Mouse (Mus musculus) forebrain, postnatal 0 days (tissue): ENCODE results near the gene Crybb2. TPM values are rescaled to one million over a fixed set of nuclear protein-coding genes. Genes with fewer than 3 reads are reported as not detected.

Source experiments
- ATAC-seq: fragments of 200-750 bp; cut with Nextera tagmentation; 2 replicates; pipeline ENCODE4 v1.8.0; 2017; ENCODE audit warnings: mild to moderate bottlenecking, moderate library complexity
- DNase-seq: peaks from one replicate; pipeline ENCODE4 v3.0.0-alpha.2; 2015
- H3K27ac ChIP-seq: fragments of 300-500 bp; sonication (generic); 2 replicates; pipeline ENCODE4 v1.5.1; 2014; ENCODE audit warnings: low read depth, mild to moderate bottlenecking, antibody characterized with exemption, low read length, moderate library complexity, mixed read lengths
- H3K27me3 ChIP-seq: fragments of 300-500 bp; sonication (generic); 2 replicates; pipeline ENCODE4 v1.6.1; 2014; ENCODE audit warnings: mild to moderate bottlenecking, low read length, mixed read lengths; ENCODE audit not compliant: insufficient read depth
- H3K36me3 ChIP-seq: fragments of 300-500 bp; sonication (generic); 2 replicates; pipeline ENCODE4 v1.6.1; 2014; ENCODE audit warnings: mild to moderate bottlenecking, moderate library complexity; ENCODE audit not compliant: insufficient read depth
- H3K4me1 ChIP-seq: fragments of 300-500 bp; sonication (generic); 2 replicates; pipeline ENCODE4 v1.6.1; 2014; ENCODE audit warnings: antibody characterized with exemption; ENCODE audit not compliant: insufficient read depth
- H3K4me2 ChIP-seq: fragments of 300-500 bp; sonication (generic); 2 replicates; pipeline ENCODE4 v1.6.1; 2014; ENCODE audit warnings: low read depth, mild to moderate bottlenecking, moderate library complexity
- H3K4me3 ChIP-seq: fragments of 300-500 bp; sonication (generic); 2 replicates; pipeline ENCODE4 v1.5.1; 2014; ENCODE audit warnings: low read depth, low read length, mixed read lengths
- H3K9ac ChIP-seq: fragments of 300-500 bp; sonication (generic); 2 replicates; pipeline ENCODE4 v1.6.1; 2014; ENCODE audit warnings: mild to moderate bottlenecking
- H3K9me3 ChIP-seq: fragments of 300-500 bp; sonication (generic); 2 replicates; pipeline ENCODE4 v1.6.1; 2016; ENCODE audit warnings: low read length
- CTCF ChIP-seq: sonication (generic); IDR thresholded peaks from 2 replicates; pipeline ENCODE4 v1.5.1; 2016; ENCODE audit warnings: antibody characterized with exemption, control low read depth, low read depth
- WGBS: fragments of 180-500 bp; shearing (Covaris S2); extraction: QIAGEN DNeasy Blood & Tissue Kit; methylation state at CpG from one replicate; pipeline ENCODE4 v1.1.7; 2014; 5-methylcytosine and 5-hydroxymethylcytosine counted together
- polyA plus RNA-seq: library from polyadenylated mRNA; unstranded; fragments of >200 nt; fragmentation: Nextera tagmentation; extraction: Ambion mirVana; gene quantifications from 2 replicates; pipeline ENCODE4 v1.2.1, GENCODE M21; 2015
- total RNA-seq: library from RNA; depleted of rRNA; stranded (reverse); fragments of >200 nt; gene quantifications from 2 replicates; pipeline ENCODE4 v1.2.3, GENCODE M21; 2014

Gene Crybb2
- total and polyA plus RNA-seq, 2 experiments from 2014 or later: not detected

DNA sequence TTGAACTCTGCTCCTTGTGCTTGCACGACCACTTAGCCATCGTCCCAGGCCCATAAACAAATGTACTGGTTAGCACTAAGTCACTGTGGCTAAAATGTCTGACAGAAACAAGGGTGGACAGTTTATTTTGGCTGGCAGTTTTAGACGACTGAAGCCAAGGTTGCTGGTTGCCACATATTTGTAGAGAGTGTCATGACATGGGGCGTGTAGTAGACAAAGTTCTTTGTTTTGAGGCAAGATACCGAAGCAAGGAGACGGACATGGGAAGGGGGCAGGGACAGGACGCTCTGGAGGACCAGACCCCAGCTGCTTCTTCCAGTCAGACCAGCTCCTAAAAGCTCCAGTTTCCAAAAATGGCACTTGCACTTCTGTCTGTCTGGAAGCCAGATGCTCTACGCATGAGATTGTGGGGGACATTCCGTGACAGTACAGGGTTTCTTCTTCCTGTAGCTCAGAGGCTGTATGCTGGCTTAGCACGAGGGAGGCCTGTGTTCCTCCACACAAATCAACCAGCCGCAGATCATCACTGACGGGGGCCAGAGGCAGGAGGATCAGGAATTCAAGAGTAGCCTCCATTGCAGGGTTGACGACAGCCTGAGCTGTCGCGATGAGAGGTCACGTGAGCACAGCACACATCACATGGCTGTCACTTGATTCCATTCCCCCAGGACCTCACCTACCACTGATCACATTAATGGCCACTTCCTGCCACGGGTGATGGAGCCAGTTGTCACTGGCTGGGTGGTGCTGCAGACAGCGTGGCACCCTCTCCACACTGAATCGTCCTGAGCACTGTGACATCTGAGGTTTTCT is 12.6 kb upstream of the Crybb2 start:
- Histone ChIP-seq H3K4me1 (0 out of 2 replicates have a peak, but pooled peaks cover 3% of the 10 kb centered on the region), H3K9ac (no peak overlapping the region), H3K36me3 (no peaks in the 10 kb centered on the region), H3K4me3 (no peak overlapping the region), H3K27me3 (no peaks in the 10 kb centered on the region), H3K9me3 (no peaks in the 10 kb centered on the region), H3K4me2 (no peak overlapping the region), H3K27ac (no peak overlapping the region)
- no peak for DNase-seq
- WGBS: 71% methylated on average over 19 of the region's 19 CpGs
- no peak for TF ChIP-seq CTCF
- no peak for ATAC-seq

DNA sequence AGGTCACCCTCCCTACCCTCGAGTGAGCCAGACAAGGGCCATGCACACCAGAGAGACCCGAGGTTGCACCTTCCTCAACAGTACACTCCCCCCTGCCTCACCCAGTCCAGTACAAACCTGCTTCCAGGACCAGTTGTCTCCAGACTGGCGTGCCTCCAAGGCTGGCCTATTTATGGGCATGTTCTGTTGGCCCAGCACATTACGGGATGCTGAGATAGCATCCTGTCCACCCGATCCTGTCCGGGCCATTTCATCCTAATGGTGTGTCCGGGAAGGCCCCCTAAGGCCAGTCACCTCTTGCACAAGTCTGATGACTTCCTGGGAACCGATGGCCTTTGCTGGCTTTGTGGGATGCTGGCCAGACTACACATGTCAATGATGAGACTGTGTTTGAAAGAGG is 11.5 kb upstream of the Crybb2 start, which contains the start of gene Crybb3:
TSS of gene Crybb3 (minus strand) at position 146 of the 400 bp plus-strand sequence.
- Histone ChIP-seq H3K9me3 (no peaks in the 10 kb centered on the region), H3K36me3 (no peaks in the 10 kb centered on the region), H3K9ac (no peak within 1 kb of the TSS), H3K4me3 (no peak within 1 kb of the TSS), H3K4me2 (no peak within 1 kb of the TSS), H3K4me1 (0 out of 2 replicates have a peak, but pooled peaks cover 3% of the 10 kb centered on the region), H3K27me3 (no peaks in the 10 kb centered on the region), H3K27ac (no peak within 1 kb of the TSS)
- ATAC-seq (no peak), DNase-seq (no peak)
- no peak for TF ChIP-seq CTCF
- 76% methylated on average over 8 of the region's 8 CpGs for WGBS

DNA sequence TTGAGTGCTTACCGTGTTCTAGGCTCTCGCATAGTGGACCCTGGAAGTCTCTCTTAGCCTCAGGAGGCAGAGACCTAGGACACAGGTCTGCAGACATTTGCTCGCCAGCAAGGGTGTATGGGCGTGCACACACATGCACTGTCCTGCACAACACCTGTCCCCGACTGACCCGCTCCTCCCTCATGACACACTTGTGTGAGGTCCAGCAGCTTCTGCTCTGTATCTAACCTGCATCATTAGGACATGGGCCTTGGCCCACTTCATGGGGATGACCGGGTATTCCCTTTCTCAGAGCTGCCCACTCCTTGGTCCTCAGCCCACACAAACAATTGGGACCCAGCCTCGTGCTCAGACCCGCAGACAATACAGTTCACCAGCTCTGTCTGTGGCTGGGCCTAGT is 11.1 kb upstream of the Crybb2 start:
- 86% methylated on average over 9 of the region's 9 CpGs for WGBS
- TF ChIP-seq CTCF: no peak
- no peak overlapping the region for H3K27ac ChIP-seq
- no peak for ATAC-seq
- no peaks in the 10 kb centered on the region for H3K27me3 ChIP-seq
- H3K36me3 ChIP-seq: no peaks in the 10 kb centered on the region
- H3K9ac ChIP-seq: no peak overlapping the region
- H3K4me3 ChIP-seq: no peak overlapping the region
- DNase-seq: no peak
- no peak overlapping the region for H3K4me2 ChIP-seq
- H3K9me3 ChIP-seq: no peaks in the 10 kb centered on the region
- no peaks in the 10 kb centered on the region for H3K4me1 ChIP-seq

DNA sequence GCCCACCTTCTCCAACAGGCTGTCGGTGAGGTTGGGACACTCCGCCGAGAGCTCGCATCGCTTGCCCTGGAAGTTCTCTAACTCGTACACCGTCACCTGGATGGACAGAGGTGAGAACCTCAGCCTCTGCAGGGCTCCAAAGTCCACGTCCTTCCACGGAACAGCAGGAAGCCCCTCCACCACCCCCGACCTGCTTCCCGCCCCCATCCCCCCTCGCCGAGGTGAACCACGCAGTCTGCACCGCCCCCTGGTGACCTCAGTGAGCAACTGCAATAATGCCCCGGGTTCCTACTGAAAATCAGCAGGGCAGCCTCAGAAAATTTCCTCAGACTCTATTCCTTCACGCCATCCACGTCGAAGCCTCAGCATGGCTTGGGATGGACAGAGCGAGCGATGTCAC is 9.9 kb upstream of the Crybb2 start:
- no peak overlapping the region for H3K9ac ChIP-seq
- peak; percentile 75 for TF ChIP-seq CTCF
- no peak overlapping the region for H3K4me3 ChIP-seq
- peak; percentile 71 for DNase-seq
- no peaks in the 10 kb centered on the region for H3K4me1 ChIP-seq
- no peaks in the 10 kb centered on the region for H3K36me3 ChIP-seq
- WGBS: 21% methylated on average over 21 of the region's 21 CpGs
- H3K27me3 ChIP-seq: no peaks in the 10 kb centered on the region
- no peaks in the 10 kb centered on the region for H3K9me3 ChIP-seq
- ATAC-seq: no peak
- H3K27ac ChIP-seq: no peak overlapping the region
- peak overlapping the region; percentile 35 for H3K4me2 ChIP-seq

DNA sequence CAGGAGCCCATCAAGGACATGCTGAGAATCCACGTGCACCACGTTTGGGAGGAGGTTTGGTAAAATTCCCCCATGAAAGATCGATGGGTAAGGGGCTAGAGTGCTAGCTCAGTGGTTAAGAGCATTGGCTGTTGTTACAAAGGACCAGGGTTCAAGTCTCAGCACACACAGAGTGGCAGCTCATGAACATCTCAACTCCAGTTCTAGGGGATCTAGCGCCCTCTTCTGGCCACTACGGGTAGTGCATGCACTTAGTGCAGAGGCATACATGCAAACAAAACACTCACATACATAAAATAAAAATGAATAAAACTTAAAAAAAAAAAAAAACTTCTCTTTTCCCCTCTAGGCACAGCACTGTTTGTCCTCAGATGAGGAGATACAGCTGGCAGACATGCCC is 8.8 kb upstream of the Crybb2 start:
- no peak for ATAC-seq
- no peak for DNase-seq
- no peak overlapping the region for H3K9ac ChIP-seq

DNA sequence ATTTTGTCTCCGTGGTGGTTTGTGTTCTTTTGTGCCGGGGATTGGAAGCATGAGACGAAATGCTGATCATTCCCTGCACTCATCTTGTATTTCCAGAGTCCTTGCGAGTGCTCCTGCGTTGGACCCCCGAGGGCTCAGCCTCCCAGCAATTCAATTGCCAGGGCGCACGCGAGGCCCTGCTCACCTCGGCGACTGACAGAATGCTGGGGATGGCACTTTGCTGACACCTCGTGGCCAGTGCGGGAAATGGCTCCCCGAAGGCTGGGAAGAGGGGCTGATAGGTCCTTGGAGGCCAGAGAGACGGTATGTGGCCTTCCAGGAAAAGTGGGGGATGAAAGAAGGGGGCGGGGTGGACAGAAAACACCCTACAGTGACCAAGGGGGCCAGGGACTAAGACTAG is 15.6 kb downstream of the Crybb2 start:
- no peaks in the 10 kb centered on the region for H3K36me3 ChIP-seq
- peak; percentile 100 for TF ChIP-seq CTCF
- H3K9ac ChIP-seq: no peak overlapping the region
- H3K27ac ChIP-seq: no peak overlapping the region
- DNase-seq (peak; percentile 92), ATAC-seq (peak; percentile 79)
- H3K4me2 ChIP-seq: no peak overlapping the region
- H3K27me3 ChIP-seq: no peaks in the 10 kb centered on the region
- H3K4me3 ChIP-seq: no peak overlapping the region
- peaks cover 8% of the 10 kb centered on the region; the same call in 1 of the 2 replicates for H3K4me1 ChIP-seq
- H3K9me3 ChIP-seq: no peaks in the 10 kb centered on the region
- WGBS: 2% methylated on average over 16 of the region's 16 CpGs

More for the DNA sequence above, 8.8 kb upstream of the Crybb2 start:
- Histone ChIP-seq H3K27me3 (no peaks in the 10 kb centered on the region), H3K27ac (no peak overlapping the region), H3K4me2 (no peak overlapping the region), H3K4me1 (no peaks in the 10 kb centered on the region), H3K9me3 (no peaks in the 10 kb centered on the region), H3K36me3 (no peaks in the 10 kb centered on the region), H3K4me3 (no peak overlapping the region)
- 71% methylated on average over 5 of the region's 5 CpGs for WGBS
- TF ChIP-seq CTCF: peak; percentile 62

DNA sequence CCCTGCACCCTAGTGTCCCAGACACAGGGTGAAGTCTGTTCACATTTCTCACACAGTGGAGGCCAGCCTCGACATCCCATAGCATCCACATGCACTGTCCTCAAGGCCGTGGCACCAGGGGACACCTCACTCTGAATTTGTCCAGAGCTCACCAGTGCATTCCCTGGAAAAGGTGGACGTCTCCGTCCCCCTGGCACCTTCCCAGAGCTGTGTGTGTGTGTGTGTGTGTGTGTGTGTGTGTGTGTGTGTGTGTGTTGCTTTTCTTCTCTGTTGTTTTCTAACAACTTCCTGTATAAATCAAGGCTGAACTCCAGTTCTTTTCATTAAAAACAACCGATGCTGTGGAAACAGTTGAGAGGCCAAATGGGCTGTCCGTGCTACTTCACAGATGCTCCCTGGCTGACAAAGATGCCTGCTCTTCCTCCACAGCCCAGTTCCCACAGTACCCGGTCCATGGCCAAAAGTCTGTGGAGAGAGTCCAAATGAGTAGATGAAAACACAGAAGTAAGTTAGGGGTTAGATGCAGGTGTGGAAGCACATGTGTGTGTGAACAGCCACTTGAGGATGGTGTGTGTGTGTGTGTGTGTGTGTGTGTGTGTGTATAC is 19.2 kb downstream of the Crybb2 start:
- Histone ChIP-seq H3K4me1 (peaks cover 8% of the 10 kb centered on the region; the same call in 1 of the 2 replicates), H3K36me3 (no peaks in the 10 kb centered on the region), H3K9ac (no peak overlapping the region), H3K9me3 (no peaks in the 10 kb centered on the region), H3K27ac (no peak overlapping the region; the same call in 1 of the 2 replicates), H3K4me3 (no peak overlapping the region), H3K27me3 (no peaks in the 10 kb centered on the region), H3K4me2 (no peak overlapping the region)
- no peak for ATAC-seq
- TF ChIP-seq CTCF: no peak
- WGBS: 49% methylated on average over 7 of the region's 7 CpGs
- DNase-seq: no peak
